Mouse (Mus musculus) hindbrain, embryonic 13.5 days (tissue): Measurements from ENCODE around the gene Rab4a. TPM values are rescaled to one million over a fixed set of nuclear protein-coding genes. Genes with fewer than 3 reads are reported as not detected.
"Not testable (repeated sequence)": the region's sequence is repeated elsewhere in the genome, so short reads cannot be mapped to it uniquely, and the experiment has no call there.

ENCODE experiments used
- ATAC-seq: fragments of 200-750 bp; cut with Nextera tagmentation; 2 replicates; pipeline ENCODE4 v1.8.0; 2017; ENCODE audit warnings: moderate TSS enrichment; ENCODE audit not compliant: low FRiP score
- H3K27ac ChIP-seq: fragments of 300-500 bp; sonication (generic); 2 replicates; pipeline ENCODE4 v1.5.1; 2015; ENCODE audit warnings: inconsistent platforms, mild to moderate bottlenecking, moderate library complexity
- H3K27me3 ChIP-seq: fragments of 300-500 bp; sonication (generic); 2 replicates; pipeline ENCODE4 v1.6.1; 2015; ENCODE audit warnings: mild to moderate bottlenecking, inconsistent platforms
- H3K36me3 ChIP-seq: fragments of 300-500 bp; sonication (generic); 2 replicates; pipeline ENCODE4 v1.6.1; 2015; ENCODE audit warnings: mild to moderate bottlenecking, inconsistent platforms
- H3K4me1 ChIP-seq: fragments of 300-500 bp; sonication (generic); replicated peaks from 2 replicates; pipeline ENCODE4 v1.6.1; 2015; ENCODE audit warnings: inconsistent platforms
- H3K4me2 ChIP-seq: fragments of 300-500 bp; sonication (generic); 2 replicates; pipeline ENCODE4 v1.6.1; 2015; ENCODE audit warnings: inconsistent platforms, mild to moderate bottlenecking, moderate library complexity
- H3K4me3 ChIP-seq: fragments of 300-500 bp; sonication (generic); 2 replicates; pipeline ENCODE4 v1.5.1; 2015; ENCODE audit warnings: mild to moderate bottlenecking, inconsistent platforms
- H3K9ac ChIP-seq: fragments of 300-500 bp; sonication (generic); 2 replicates; pipeline ENCODE4 v1.6.1; 2015; ENCODE audit warnings: mild to moderate bottlenecking, inconsistent platforms
- H3K9me3 ChIP-seq: fragments of 300-500 bp; sonication (generic); 2 replicates; pipeline ENCODE4 v1.6.1; 2016; ENCODE audit warnings: inconsistent platforms
- WGBS: fragments of 180-500 bp; shearing (Covaris S2); methylation state at CpG from one replicate; pipeline ENCODE4 v1.1.7; 2015; 5-methylcytosine and 5-hydroxymethylcytosine counted together
- polyA plus RNA-seq: library from polyadenylated mRNA; unstranded; fragments of >200 nt; fragmentation: Nextera tagmentation; extraction: Ambion mirVana; gene quantifications from 2 replicates; pipeline ENCODE4 v1.2.1, GENCODE M21; 2015

Rab4a gene
- polyA plus RNA-seq, 1 experiment from 2014 or later, result 74.8 TPM

GRCm38 (mm10) chr8:123806374-123806935 lies 670 bp downstream of the Rab4a start:
- peak overlapping the region; percentile 86 for H3K4me2 ChIP-seq
- no peak for ATAC-seq
- under 1% methylated on average over 12 of the region's 12 CpGs for WGBS
- H3K4me1 ChIP-seq, result peaks cover 41% of the 10 kb centered on the region
- peak overlapping the region; percentile 89 for H3K9ac ChIP-seq
- H3K27ac ChIP-seq, result peak overlapping the region; percentile 86
- H3K27me3 ChIP-seq, result no peaks in the 10 kb centered on the region
- H3K9me3 ChIP-seq, result no peaks in the 10 kb centered on the region
- H3K36me3 ChIP-seq, result no peaks in the 10 kb centered on the region; the same call in 1 of the 2 replicates
- H3K4me3 ChIP-seq, result peak overlapping the region; percentile 81

GRCm38 (mm10) chr8:123807024-123807431 lies 1.2 kb downstream of the Rab4a start:
- ATAC-seq, result no peak
- H3K9me3 ChIP-seq, result no peaks in the 10 kb centered on the region
- no peaks in the 10 kb centered on the region for H3K27me3 ChIP-seq
- no peaks in the 10 kb centered on the region; the same call in 1 of the 2 replicates for H3K36me3 ChIP-seq
- peak overlapping the region; percentile 81 for H3K4me3 ChIP-seq
- peaks cover 43% of the 10 kb centered on the region for H3K4me1 ChIP-seq
- 6% methylated on average over 14 of the region's 14 CpGs for WGBS
- H3K4me2 ChIP-seq, result peak overlapping the region; percentile 86
- no peak overlapping the region for H3K27ac ChIP-seq
- H3K9ac ChIP-seq, result peak overlapping the region; percentile 89

GRCm38 (mm10) chr8:123807852-123808573 lies 2.2 kb downstream of the Rab4a start:
- Histone ChIP-seq H3K9ac (peak overlapping the region; percentile 89; the same call in 1 of the 2 replicates), H3K27ac (no peak overlapping the region), H3K4me2 (peak overlapping the region; percentile 86), H3K27me3 (no peaks in the 10 kb centered on the region), H3K4me1 (peaks cover 44% of the 10 kb centered on the region), H3K9me3 (no peaks in the 10 kb centered on the region), H3K4me3 (peak overlapping the region; percentile 81; the same call in 1 of the 2 replicates), H3K36me3 (no peaks in the 10 kb centered on the region; the same call in 1 of the 2 replicates)
- ATAC-seq, result no peak
- 72% methylated on average over 6 of the region's 6 CpGs for WGBS

GRCm38 (mm10) chr8:123808671-123809070 lies 2.9 kb downstream of the Rab4a start:
- WGBS, result 73% methylated on average over 7 of the region's 7 CpGs
- no peak overlapping the region for H3K4me2 ChIP-seq
- no peaks in the 10 kb centered on the region for H3K27me3 ChIP-seq
- no peak for ATAC-seq
- H3K9ac ChIP-seq, result no peak overlapping the region
- peaks cover 51% of the 10 kb centered on the region for H3K4me1 ChIP-seq
- H3K9me3 ChIP-seq, result no peaks in the 10 kb centered on the region
- H3K36me3 ChIP-seq, result no peaks in the 10 kb centered on the region; the same call in 1 of the 2 replicates
- H3K4me3 ChIP-seq, result no peak overlapping the region
- H3K27ac ChIP-seq, result no peak overlapping the region

GRCm38 (mm10) chr8:123809342-123809741 lies 3.6 kb downstream of the Rab4a start:
- not testable (repeated sequence) for H3K9me3 ChIP-seq, H3K4me2 ChIP-seq, H3K4me3 ChIP-seq, H3K36me3 ChIP-seq, H3K27ac ChIP-seq, ATAC-seq, H3K9ac ChIP-seq, H3K27me3 ChIP-seq
- peaks cover 53% of the 10 kb centered on the region for H3K4me1 ChIP-seq
- 87% methylated on average over 4 of the region's 4 CpGs for WGBS

- Histone ChIP-seq H3K27me3 (no peaks in the 10 kb centered on the region), H3K9ac (no peak overlapping the region), H3K9me3 (no peaks in the 10 kb centered on the region), H3K36me3 (peaks cover 10% of the 10 kb centered on the region), H3K4me1 (peaks cover 46% of the 10 kb centered on the region), H3K4me2 (no peak overlapping the region), H3K27ac (no peak overlapping the region), H3K4me3 (no peak overlapping the region)
- 96% methylated on average over 5 of the region's 5 CpGs for WGBS
- ATAC-seq, result no peak
These were observed 6.4 kb downstream of the Rab4a start for GRCm38 (mm10) chr8:123812227-123812626.

GRCm38 (mm10) chr8:123813173-123813891 lies 7.5 kb downstream of the Rab4a start:
- H3K9me3 ChIP-seq, result no peaks in the 10 kb centered on the region
- no peak overlapping the region for H3K4me2 ChIP-seq
- WGBS, result 76% methylated on average over 16 of the region's 16 CpGs
- H3K27me3 ChIP-seq, result no peaks in the 10 kb centered on the region
- peaks cover 35% of the 10 kb centered on the region for H3K4me1 ChIP-seq
- H3K27ac ChIP-seq, result 0 out of 2 replicates have a peak overlapping the region, but pooled peaks have one; percentile 10
- ATAC-seq, result no peak
- no peak overlapping the region for H3K4me3 ChIP-seq
- no peak overlapping the region for H3K9ac ChIP-seq
- H3K36me3 ChIP-seq, result peaks cover 15% of the 10 kb centered on the region

- 83% methylated on average over 4 of the region's 4 CpGs for WGBS
- Histone ChIP-seq H3K27me3 (no peaks in the 10 kb centered on the region), H3K4me3 (no peak overlapping the region), H3K27ac (0 out of 2 replicates have a peak overlapping the region, but pooled peaks have one; percentile 3), H3K36me3 (peaks cover 15% of the 10 kb centered on the region), H3K4me1 (peaks cover 31% of the 10 kb centered on the region; the same call in 1 of the 2 replicates), H3K4me2 (no peak overlapping the region), H3K9ac (no peak overlapping the region), H3K9me3 (no peaks in the 10 kb centered on the region)
- ATAC-seq, result no peak
These were observed 8.1 kb downstream of the Rab4a start for GRCm38 (mm10) chr8:123813892-123814266.

GRCm38 (mm10) chr8:123815325-123815724 lies 9.5 kb downstream of the Rab4a start:
- H3K4me1 ChIP-seq, result peaks cover 26% of the 10 kb centered on the region; the same call in 1 of the 2 replicates
- peaks cover 15% of the 10 kb centered on the region for H3K36me3 ChIP-seq
- no peak for ATAC-seq
- no peak overlapping the region for H3K9ac ChIP-seq
- H3K27ac ChIP-seq, result no peak overlapping the region
- H3K4me2 ChIP-seq, result no peak overlapping the region
- no peaks in the 10 kb centered on the region for H3K9me3 ChIP-seq
- no peak overlapping the region for H3K4me3 ChIP-seq
- 92% methylated on average over 11 of the region's 11 CpGs for WGBS
- no peaks in the 10 kb centered on the region for H3K27me3 ChIP-seq

- no peak overlapping the region for H3K4me2 ChIP-seq
- H3K4me3 ChIP-seq, result no peak overlapping the region
- H3K27me3 ChIP-seq, result no peaks in the 10 kb centered on the region
- no peaks in the 10 kb centered on the region for H3K9me3 ChIP-seq
- WGBS, result 92% methylated on average over 8 of the region's 8 CpGs
- peaks cover 18% of the 10 kb centered on the region; the same call in 1 of the 2 replicates for H3K4me1 ChIP-seq
- no peak overlapping the region for H3K9ac ChIP-seq
- peaks cover 18% of the 10 kb centered on the region for H3K36me3 ChIP-seq
- no peak for ATAC-seq
- no peak overlapping the region for H3K27ac ChIP-seq
These were observed 11.2 kb downstream of the Rab4a start for GRCm38 (mm10) chr8:123816939-123817338.

- Histone ChIP-seq H3K9me3 (no peaks in the 10 kb centered on the region), H3K4me2 (no peak overlapping the region), H3K36me3 (peaks cover 21% of the 10 kb centered on the region), H3K4me1 (peaks cover 18% of the 10 kb centered on the region; the same call in 1 of the 2 replicates), H3K27ac (no peak overlapping the region), H3K4me3 (no peak overlapping the region), H3K9ac (no peak overlapping the region), H3K27me3 (no peaks in the 10 kb centered on the region)
- 90% methylated on average over 11 of the region's 11 CpGs for WGBS
- ATAC-seq, result no peak
These were observed 12.0 kb downstream of the Rab4a start for GRCm38 (mm10) chr8:123817747-123818146.
